Mouse (Mus musculus) megakaryocyte, embryonic 14.5 days (primary cell): ENCODE results near the gene Meaf6.

Experiments used
- FLI1 ChIP-seq: IDR thresholded peaks from 2 replicates; pipeline ENCODE4 v1.6.1; 2012; ENCODE audit warnings: low read length, inconsistent platforms, mixed read lengths
- GATA1 ChIP-seq: IDR thresholded peaks from 3 replicates; pipeline ENCODE4 v1.6.1; 2012; ENCODE audit warnings: mixed read lengths, low read length, inconsistent platforms, borderline replicate concordance

DNA sequence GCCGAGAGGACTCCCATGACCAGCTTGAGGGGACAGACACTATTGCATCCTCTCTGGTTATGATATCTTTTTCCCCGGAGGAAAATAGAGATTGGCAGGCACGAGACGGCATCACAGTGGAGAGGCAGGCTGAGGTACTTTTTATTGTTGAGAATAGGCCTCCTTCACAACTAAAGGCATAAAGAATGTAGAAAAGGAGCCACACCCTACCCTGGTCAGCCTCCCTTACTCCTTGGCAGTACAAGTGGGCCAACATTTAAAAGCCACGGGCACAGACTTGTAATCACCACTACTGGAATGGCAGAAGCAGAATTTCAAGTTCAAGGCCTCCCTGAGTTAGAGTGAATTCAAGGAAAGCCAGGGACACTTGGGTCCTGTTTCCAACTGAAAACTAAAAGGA lies 26.9 kb upstream of the Meaf6 start:
- no peak for TF ChIP-seq FLI1
- no peak for TF ChIP-seq GATA1
